Mouse (Mus musculus) liver, embryonic 12.5 days (tissue): ENCODE measurements around the gene Zdhhc18. TPM values are rescaled to one million over a fixed set of nuclear protein-coding genes. Genes with fewer than 3 reads are reported as not detected.
A peak's percentile ranks its signal among the peaks of the same experiment; 100 is the strongest.

Source experiments
- ATAC-seq: fragments of 200-750 bp; cut with Nextera tagmentation; 2 replicates; pipeline ENCODE4 v1.8.0; 2017; ENCODE audit warnings: moderate number of reproducible peaks, mild to moderate bottlenecking, moderate library complexity
- H3K27ac ChIP-seq: fragments of 300-500 bp; sonication (generic); 2 replicates; pipeline ENCODE4 v1.5.1; 2016; ENCODE audit warnings: mild to moderate bottlenecking
- H3K27me3 ChIP-seq: fragments of 300-500 bp; sonication (generic); replicated peaks from 2 replicates; pipeline ENCODE4 v1.6.1; 2016; ENCODE audit warnings: mild to moderate bottlenecking, moderate library complexity
- H3K36me3 ChIP-seq: fragments of 300-500 bp; sonication (generic); 2 replicates; pipeline ENCODE4 v1.6.1; 2016; ENCODE audit warnings: mild to moderate bottlenecking, moderate library complexity
- H3K4me1 ChIP-seq: fragments of 300-500 bp; sonication (generic); 2 replicates; pipeline ENCODE4 v1.6.1; 2016
- H3K4me2 ChIP-seq: fragments of 300-500 bp; sonication (generic); 2 replicates; pipeline ENCODE4 v1.6.1; 2016; ENCODE audit warnings: mild to moderate bottlenecking, moderate library complexity
- H3K4me3 ChIP-seq: fragments of 300-500 bp; sonication (generic); 2 replicates; pipeline ENCODE4 v1.5.1; 2016; ENCODE audit warnings: mild to moderate bottlenecking, moderate library complexity
- H3K9ac ChIP-seq: fragments of 300-500 bp; sonication (generic); 2 replicates; pipeline ENCODE4 v1.6.1; 2016; ENCODE audit warnings: mild to moderate bottlenecking, moderate library complexity
- H3K9me3 ChIP-seq: fragments of 300-500 bp; sonication (generic); replicated peaks from 2 replicates; pipeline ENCODE4 v1.6.1; 2016; ENCODE audit warnings: mild to moderate bottlenecking, moderate library complexity
- WGBS: fragments of 180-500 bp; shearing (Covaris S2); methylation state at CpG from one replicate; pipeline ENCODE4 v1.1.7; 2016; ENCODE audit not compliant: insufficient replicate concordance; 5-methylcytosine and 5-hydroxymethylcytosine counted together
- polyA plus RNA-seq: library from polyadenylated mRNA; unstranded; fragments of >200 nt; fragmentation: Nextera tagmentation; extraction: Ambion mirVana; gene quantifications from 2 replicates; pipeline ENCODE4 v1.2.1, GENCODE M21; 2016

Zdhhc18 gene
- polyA plus RNA-seq, 1 experiment from 2014 or later, result 4.6 TPM

DNA sequence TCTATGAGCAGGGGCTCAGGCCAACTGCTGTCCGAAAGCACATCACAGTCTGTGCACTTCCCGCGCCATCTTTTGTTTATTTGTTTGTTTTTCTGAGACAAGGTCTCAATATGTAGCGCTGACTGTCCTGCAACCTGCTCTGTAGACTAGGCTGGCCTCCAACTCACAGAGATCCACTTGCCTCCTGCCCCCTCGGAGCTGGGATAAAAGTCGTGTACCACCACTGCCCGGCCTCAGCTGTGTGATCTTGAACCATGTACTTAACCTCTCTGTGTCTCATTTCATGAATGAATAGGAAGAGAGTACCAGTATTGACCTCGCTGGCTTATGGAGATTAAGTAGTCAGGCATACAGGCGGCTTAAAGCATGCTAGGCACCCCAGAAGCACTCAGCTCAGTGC is 23.3 kb downstream of the Zdhhc18 start:
- H3K4me3 ChIP-seq, result no peak overlapping the region
- no peaks in the 10 kb centered on the region for H3K9me3 ChIP-seq
- H3K4me2 ChIP-seq, result no peak overlapping the region
- no peak for ATAC-seq
- peaks cover 22% of the 10 kb centered on the region for H3K36me3 ChIP-seq
- 85% methylated on average over 9 of the region's 9 CpGs for WGBS
- H3K27ac ChIP-seq, result peak overlapping the region; percentile 67; the same call in 1 of the 2 replicates
- no peaks in the 10 kb centered on the region for H3K27me3 ChIP-seq
- H3K4me1 ChIP-seq, result peaks cover 63% of the 10 kb centered on the region
- H3K9ac ChIP-seq, result no peak overlapping the region

GRCm38 (mm10) chr4:133626221-133626620 is 23.7 kb downstream of the Zdhhc18 start:
- peaks cover 26% of the 10 kb centered on the region for H3K36me3 ChIP-seq
- no peaks in the 10 kb centered on the region for H3K27me3 ChIP-seq
- no peak for ATAC-seq
- no peaks in the 10 kb centered on the region for H3K9me3 ChIP-seq
- no peak overlapping the region for H3K4me2 ChIP-seq
- WGBS, result 56% methylated on average over 5 of the region's 5 CpGs
- H3K27ac ChIP-seq, result peak overlapping the region; percentile 67
- peaks cover 59% of the 10 kb centered on the region for H3K4me1 ChIP-seq
- H3K4me3 ChIP-seq, result no peak overlapping the region
- H3K9ac ChIP-seq, result no peak overlapping the region

GRCm38 (mm10) chr4:133625621-133626071 is 24.3 kb downstream of the Zdhhc18 start:
- WGBS, result 30% methylated on average over 11 of the region's 11 CpGs
- Histone ChIP-seq H3K27me3 (no peaks in the 10 kb centered on the region), H3K4me2 (peak overlapping the region; percentile 13), H3K36me3 (peaks cover 26% of the 10 kb centered on the region), H3K9me3 (no peaks in the 10 kb centered on the region), H3K27ac (peak overlapping the region; percentile 67), H3K4me1 (peaks cover 58% of the 10 kb centered on the region), H3K9ac (0 out of 2 replicates have a peak overlapping the region, but pooled peaks have one; percentile 32), H3K4me3 (no peak overlapping the region)
- peak; percentile 34; the same call in 1 of the 2 replicates for ATAC-seq

- no peak overlapping the region for H3K9ac ChIP-seq
- H3K9me3 ChIP-seq, result no peaks in the 10 kb centered on the region
- 37% methylated on average over 7 of the region's 7 CpGs for WGBS
- ATAC-seq, result peak; percentile 84
- H3K27me3 ChIP-seq, result no peaks in the 10 kb centered on the region
- peak overlapping the region; percentile 67 for H3K27ac ChIP-seq
- H3K4me3 ChIP-seq, result no peak overlapping the region
- peaks cover 60% of the 10 kb centered on the region for H3K4me1 ChIP-seq
- H3K36me3 ChIP-seq, result peaks cover 26% of the 10 kb centered on the region
- H3K4me2 ChIP-seq, result no peak overlapping the region
These were observed 25.1 kb downstream of the Zdhhc18 start for GRCm38 (mm10) chr4:133624830-133625229.

- Histone ChIP-seq H3K4me2 (no peak overlapping the region), H3K9me3 (no peaks in the 10 kb centered on the region), H3K27ac (no peak overlapping the region), H3K9ac (no peak overlapping the region), H3K4me1 (peaks cover 56% of the 10 kb centered on the region), H3K4me3 (no peak overlapping the region), H3K36me3 (peaks cover 30% of the 10 kb centered on the region), H3K27me3 (no peaks in the 10 kb centered on the region)
- no peak for ATAC-seq
- 51% methylated on average over 11 of the region's 11 CpGs for WGBS
These were observed 27.7 kb downstream of the Zdhhc18 start for GRCm38 (mm10) chr4:133622161-133622695.

GRCm38 (mm10) chr4:133620668-133621067 is 29.3 kb downstream of the Zdhhc18 start:
- no peak for ATAC-seq
- H3K4me1 ChIP-seq, result peaks cover 52% of the 10 kb centered on the region
- WGBS, result 74% methylated on average over 8 of the region's 8 CpGs

DNA sequence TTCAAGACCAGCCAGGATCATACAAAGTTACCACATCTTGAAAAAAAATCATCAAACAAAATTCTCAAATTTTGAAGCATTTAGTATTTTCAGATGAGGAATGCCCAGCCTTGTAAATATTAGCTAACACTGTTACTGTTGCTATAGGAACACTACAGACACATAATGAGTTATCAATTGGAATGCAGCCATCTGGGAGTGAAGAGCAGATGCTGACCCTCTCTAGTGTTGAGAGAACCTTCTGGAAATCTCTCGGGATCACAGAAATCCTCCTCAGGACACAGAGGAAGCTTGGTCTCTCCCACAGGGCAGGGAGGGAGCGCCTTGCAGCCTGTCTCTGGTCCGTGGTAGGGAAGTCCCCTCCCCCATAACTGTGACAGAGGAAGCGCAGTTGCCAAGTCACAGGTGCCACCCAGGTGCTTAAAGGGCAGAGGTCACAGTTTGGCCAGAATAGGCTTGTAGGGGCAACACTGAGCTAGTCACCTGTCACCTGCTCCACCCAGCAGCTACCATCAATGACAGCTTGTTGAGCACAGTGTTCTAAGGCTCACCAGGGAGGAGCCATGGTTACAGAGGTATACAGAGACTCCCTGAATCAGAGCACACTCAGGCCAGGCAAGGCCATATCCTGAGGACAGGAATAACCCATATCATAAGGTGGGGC is 30.3 kb downstream of the Zdhhc18 start:
- no peak overlapping the region for H3K9ac ChIP-seq
- WGBS, result 61% methylated on average over 4 of the region's 4 CpGs
- ATAC-seq, result no peak
- H3K36me3 ChIP-seq, result peaks cover 16% of the 10 kb centered on the region; the same call in 1 of the 2 replicates
- H3K4me1 ChIP-seq, result peaks cover 44% of the 10 kb centered on the region
- no peaks in the 10 kb centered on the region for H3K27me3 ChIP-seq
- no peak overlapping the region for H3K27ac ChIP-seq
- no peak overlapping the region for H3K4me3 ChIP-seq
- H3K9me3 ChIP-seq, result no peaks in the 10 kb centered on the region
- H3K4me2 ChIP-seq, result no peak overlapping the region

More at GRCm38 (mm10) chr4:133620668-133621067, 29.3 kb downstream of the Zdhhc18 start:
- Histone ChIP-seq H3K4me3 (no peak overlapping the region), H3K4me2 (no peak overlapping the region), H3K9ac (no peak overlapping the region), H3K9me3 (no peaks in the 10 kb centered on the region), H3K36me3 (peaks cover 19% of the 10 kb centered on the region; the same call in 1 of the 2 replicates), H3K27me3 (no peaks in the 10 kb centered on the region), H3K27ac (no peak overlapping the region)

GRCm38 (mm10) chr4:133617936-133618335 is 32.0 kb downstream of the Zdhhc18 start:
- H3K4me3 ChIP-seq, result no peak overlapping the region
- H3K4me1 ChIP-seq, result peaks cover 33% of the 10 kb centered on the region
- 80% methylated on average over 11 of the region's 11 CpGs for WGBS
- H3K9ac ChIP-seq, result no peak overlapping the region
- no peaks in the 10 kb centered on the region for H3K27me3 ChIP-seq
- H3K36me3 ChIP-seq, result peaks cover 25% of the 10 kb centered on the region
- no peaks in the 10 kb centered on the region for H3K9me3 ChIP-seq
- no peak for ATAC-seq
- H3K27ac ChIP-seq, result no peak overlapping the region
- H3K4me2 ChIP-seq, result no peak overlapping the region

GRCm38 (mm10) chr4:133615416-133615815 is 34.5 kb downstream of the Zdhhc18 start:
- Histone ChIP-seq H3K9me3 (peaks cover 8% of the 10 kb centered on the region; the same call in 1 of the 2 replicates), H3K36me3 (peaks cover 40% of the 10 kb centered on the region), H3K4me2 (no peak overlapping the region), H3K4me3 (no peak overlapping the region), H3K9ac (no peak overlapping the region), H3K4me1 (peaks cover 31% of the 10 kb centered on the region), H3K27ac (no peak overlapping the region), H3K27me3 (no peaks in the 10 kb centered on the region)
- WGBS, result 53% methylated on average over 10 of the region's 10 CpGs
- ATAC-seq, result no peak

DNA sequence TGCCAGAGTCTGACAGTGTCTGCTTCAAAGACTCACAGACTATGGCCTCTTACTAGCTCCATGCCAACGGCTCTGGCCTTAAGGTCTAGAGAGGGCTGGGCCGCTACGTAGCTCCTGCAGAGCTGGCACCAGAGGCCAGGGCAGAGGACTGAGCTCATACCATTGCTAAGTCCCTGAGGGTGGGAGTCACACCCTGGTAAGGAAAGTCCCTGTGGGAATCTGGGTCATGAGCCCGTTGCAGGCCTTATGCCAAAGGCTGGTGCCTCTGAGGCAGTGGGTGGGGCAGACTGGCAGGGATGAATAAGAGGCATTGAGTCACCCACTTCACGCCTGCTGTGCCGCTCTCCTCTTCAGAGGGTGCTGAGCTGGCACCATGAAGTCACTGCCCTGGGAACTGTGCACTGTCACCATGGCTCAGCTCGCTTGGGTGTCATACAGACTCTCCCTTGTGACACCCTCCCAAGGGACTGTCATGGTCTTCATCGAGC is 35.6 kb downstream of the Zdhhc18 start:
- Histone ChIP-seq H3K4me3 (no peak overlapping the region), H3K27ac (no peak overlapping the region), H3K4me2 (no peak overlapping the region), H3K27me3 (no peaks in the 10 kb centered on the region), H3K9ac (no peak overlapping the region), H3K4me1 (peaks cover 30% of the 10 kb centered on the region), H3K36me3 (peaks cover 43% of the 10 kb centered on the region), H3K9me3 (peaks cover 8% of the 10 kb centered on the region; the same call in 1 of the 2 replicates)
- ATAC-seq, result peak; percentile 36; the same call in 1 of the 2 replicates
- WGBS, result 75% methylated on average over 8 of the region's 8 CpGs

- no peak overlapping the region for H3K9ac ChIP-seq
- no peak overlapping the region for H3K4me3 ChIP-seq
- peaks cover 30% of the 10 kb centered on the region for H3K4me1 ChIP-seq
- no peak overlapping the region for H3K27ac ChIP-seq
- peaks cover 8% of the 10 kb centered on the region; the same call in 1 of the 2 replicates for H3K9me3 ChIP-seq
- no peak for ATAC-seq
- no peaks in the 10 kb centered on the region for H3K27me3 ChIP-seq
- no peak overlapping the region for H3K4me2 ChIP-seq
- peaks cover 40% of the 10 kb centered on the region for H3K36me3 ChIP-seq
- WGBS, result 84% methylated on average over 4 of the region's 4 CpGs
These were observed 36.1 kb downstream of the Zdhhc18 start for GRCm38 (mm10) chr4:133613867-133614266.

GRCm38 (mm10) chr4:133613026-133613425 is 36.9 kb downstream of the Zdhhc18 start:
- WGBS, result 86% methylated on average over 8 of the region's 8 CpGs
- Histone ChIP-seq H3K4me1 (peaks cover 30% of the 10 kb centered on the region), H3K4me3 (no peak overlapping the region), H3K4me2 (no peak overlapping the region), H3K36me3 (peaks cover 47% of the 10 kb centered on the region), H3K27ac (no peak overlapping the region), H3K27me3 (no peaks in the 10 kb centered on the region), H3K9me3 (peaks cover 8% of the 10 kb centered on the region; the same call in 1 of the 2 replicates), H3K9ac (no peak overlapping the region)
- no peak for ATAC-seq
